Mouse (Mus musculus) right cerebral cortex, postnatal 36 days (tissue): Measurements from ENCODE around the gene Tarbp1.
A peak's percentile ranks its signal among the peaks of the same experiment; 100 is the strongest.
"Not testable (repeated sequence)": the region's sequence is repeated elsewhere in the genome, so short reads cannot be mapped to it uniquely, and the experiment has no call there.

ENCODE experiments used
- DNase-seq, 2 experiments: peaks; one replicate each; pipeline ENCODE4 v3.0.0; 2022; ENCODE audit warnings: low spot score in 2 of 2, mixed read lengths in 1 of 2

Gene Tarbp1

DNA sequence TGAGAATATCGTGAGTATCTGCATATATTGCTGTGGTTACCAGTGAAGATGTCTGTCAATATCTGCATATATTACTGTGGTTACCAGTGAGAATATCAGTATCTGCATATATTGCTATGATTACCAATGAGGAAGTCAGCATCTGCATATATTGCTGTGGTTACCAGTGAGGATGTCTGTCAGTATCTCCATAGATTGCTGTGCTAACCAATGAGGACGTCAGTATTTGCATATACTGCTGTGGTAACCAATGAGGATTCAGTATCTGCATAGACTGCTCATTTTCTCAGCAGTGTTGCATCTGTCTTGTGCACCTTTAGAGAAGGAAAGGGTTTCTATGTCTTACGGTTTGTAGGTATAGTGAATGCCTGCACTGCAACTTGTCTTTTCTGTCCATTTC, 54.0 kb downstream of the Tarbp1 start:
- DNase-seq, result no peak

DNA sequence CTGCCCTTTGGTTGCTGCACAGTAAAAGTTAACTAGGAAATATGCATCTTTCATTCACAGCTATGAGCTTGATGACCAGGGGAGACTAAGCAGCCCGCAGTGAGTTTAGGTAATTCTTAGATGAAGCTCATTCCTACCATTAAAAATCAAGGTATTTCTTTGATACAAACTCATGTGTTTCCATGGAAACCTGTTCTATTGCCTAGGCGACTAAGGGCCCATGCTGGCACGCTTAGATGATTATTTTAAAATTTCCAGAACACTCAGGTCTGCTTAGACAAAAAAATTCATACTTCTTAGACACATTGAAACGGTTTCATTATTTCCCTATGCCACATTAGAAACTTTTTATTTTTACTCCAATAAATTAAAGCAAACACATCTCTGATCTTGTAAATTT, 69.8 kb downstream of the Tarbp1 start:
- DNase-seq, result no peak

DNA sequence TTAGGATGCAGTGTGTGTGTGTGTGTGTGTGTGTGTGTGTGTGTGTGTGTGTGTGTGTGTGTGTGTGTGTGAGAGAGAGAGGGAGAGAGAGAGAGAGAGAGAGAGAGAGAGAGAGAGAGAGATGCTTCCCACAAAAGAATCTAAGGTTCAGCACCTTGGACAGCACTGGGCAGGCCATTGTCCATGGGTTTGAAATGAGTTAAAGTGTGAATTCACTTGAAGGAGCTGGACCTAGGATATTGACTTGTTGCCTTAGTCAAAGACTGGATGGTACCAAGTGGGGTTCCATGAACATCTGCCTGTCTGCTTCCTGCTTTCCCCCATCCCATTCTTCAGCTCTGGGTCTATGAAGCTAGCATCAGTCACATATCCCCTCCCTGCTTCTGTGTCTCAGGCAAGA, 70.3 kb downstream of the Tarbp1 start:
- not testable (repeated sequence) for DNase-seq

DNA sequence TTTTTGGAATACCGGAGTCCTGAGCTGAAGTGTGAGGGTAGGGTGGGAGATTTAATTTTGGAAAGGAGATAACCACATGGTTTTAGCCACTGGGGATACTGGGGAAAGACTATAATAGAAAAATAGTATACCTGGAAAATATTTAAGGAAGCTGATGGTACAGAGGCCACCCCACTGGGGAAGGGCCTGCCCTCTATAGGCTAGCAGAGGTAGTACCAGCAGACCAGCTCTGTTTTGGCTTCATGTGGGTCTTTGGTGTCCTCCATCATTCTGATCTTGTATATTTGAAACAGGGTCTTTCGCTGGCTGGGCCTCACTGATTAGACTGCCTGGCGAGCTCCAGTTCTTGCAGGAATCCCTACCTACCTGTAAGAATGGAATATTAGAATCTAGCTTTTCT, 76.5 kb downstream of the Tarbp1 start:
- DNase-seq, result no peak

DNA sequence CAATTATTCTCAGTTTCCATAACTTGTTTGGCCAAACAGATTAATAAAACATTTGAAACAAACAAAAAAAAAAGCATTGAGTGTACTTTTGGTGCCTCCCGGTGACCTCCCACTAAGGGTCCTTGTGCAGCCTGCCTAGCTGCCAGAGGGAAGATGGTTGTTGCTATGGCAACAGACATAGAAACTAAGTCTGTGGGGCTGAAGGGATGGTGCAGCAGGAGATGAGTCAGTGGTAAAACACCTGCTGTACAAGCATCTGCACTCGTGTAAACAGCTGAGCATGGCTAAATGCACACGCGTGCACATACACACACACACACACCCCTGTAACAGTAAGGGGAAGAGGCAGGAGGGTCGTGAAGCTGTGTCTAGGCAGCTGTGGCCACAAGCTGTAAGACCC, 78.9 kb downstream of the Tarbp1 start:
- DNase-seq, result no peak

DNA sequence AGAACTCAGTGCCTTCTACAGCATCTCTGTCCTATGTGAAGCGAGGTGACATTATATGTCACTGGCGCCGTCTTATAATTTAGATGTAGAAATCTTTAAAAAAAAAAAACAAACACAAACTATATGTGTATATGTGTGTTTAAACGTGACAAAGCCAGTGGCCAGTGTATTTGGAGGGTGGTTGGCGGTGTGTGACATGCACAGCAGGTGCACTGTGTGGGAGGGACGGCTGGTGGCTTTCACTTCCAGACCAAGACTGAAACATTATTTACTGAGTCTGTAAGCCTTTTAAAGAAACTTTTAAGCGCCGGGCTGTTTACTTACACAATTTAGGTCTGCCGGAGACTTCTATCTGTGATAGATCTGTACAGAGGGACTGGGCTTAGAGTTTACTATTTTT, 79.5 kb downstream of the Tarbp1 start:
- DNase-seq, result no peak

DNA sequence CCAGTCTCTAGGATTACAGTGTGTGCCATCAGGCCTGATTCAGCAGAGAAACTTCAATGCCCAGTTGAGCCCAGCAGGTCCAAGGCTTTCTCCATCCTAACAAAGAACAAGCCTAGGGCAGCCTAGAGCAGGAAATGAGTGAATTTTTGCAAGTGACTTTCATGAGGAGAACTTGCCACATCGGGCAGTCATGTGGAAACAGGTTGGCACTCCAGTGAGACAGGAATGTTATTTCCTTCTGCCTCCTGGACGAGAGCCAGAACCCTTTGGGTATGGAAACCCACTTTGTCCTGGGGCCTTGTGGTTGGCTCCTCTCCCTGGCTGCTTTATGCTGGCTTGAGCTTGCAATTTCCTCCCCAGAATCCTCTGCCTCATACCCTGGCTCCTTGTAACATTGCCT, 83.3 kb downstream of the Tarbp1 start:
- no peak for DNase-seq

DNA sequence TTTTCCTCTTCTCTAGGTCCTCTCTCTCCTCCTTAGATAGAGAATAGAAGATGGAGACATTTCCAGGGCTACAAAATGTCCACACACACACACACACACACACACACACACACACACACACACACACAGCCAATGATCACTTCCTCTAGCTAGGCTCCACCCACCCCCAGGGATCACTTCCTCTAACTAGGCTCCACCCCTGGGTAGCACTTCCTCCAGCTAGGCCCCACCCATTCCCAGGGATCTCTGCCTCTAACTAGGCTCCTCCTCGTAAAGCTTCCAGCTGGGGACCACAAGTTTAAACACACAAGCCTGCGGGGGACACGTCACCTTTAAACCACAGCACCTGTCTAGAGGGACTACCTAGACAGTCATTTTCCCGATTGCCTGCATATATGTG, 87.3 kb downstream of the Tarbp1 start:
- no peak for DNase-seq

DNA sequence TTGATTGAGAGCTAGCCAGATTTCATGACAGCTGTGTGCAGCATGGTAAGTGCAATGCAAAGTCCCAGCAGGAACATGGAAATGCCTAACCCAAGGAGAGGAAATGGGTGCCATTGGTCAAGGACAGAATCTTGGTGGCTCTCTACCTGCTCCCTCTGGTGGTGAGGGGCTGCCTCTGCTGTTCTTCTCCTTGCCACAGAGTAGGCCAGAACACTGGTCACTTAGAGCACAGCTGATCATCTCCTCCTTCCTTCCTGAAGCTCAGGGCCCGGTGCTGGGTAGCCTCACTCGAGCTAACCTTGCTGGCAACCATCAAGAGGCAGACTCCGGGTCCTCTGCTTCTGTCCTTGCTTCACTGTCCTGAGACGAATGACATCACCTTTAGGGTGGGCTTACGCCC, 92.1 kb downstream of the Tarbp1 start:
- peak; percentile 21 to 26 for DNase-seq

DNA sequence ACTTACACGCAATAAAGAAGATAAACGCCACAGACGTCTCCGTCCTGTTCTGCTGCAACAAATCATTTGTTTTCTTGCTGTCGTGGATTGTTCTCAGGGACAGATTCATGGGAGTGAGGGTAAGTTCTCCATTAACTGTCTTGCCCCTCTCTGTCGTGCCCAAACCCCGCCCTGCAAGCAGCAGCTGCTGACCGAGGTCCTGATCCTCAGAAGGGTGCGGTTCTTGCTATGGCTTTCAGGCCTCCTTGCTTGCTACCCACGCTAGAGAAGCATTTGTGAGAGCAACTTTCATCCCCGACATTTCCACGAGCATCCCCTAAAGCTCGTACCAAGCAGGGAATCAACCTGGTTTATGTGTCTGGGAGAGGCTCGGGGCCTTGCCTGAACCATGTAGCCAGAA, 92.6 kb downstream of the Tarbp1 start:
- no peak for DNase-seq

DNA sequence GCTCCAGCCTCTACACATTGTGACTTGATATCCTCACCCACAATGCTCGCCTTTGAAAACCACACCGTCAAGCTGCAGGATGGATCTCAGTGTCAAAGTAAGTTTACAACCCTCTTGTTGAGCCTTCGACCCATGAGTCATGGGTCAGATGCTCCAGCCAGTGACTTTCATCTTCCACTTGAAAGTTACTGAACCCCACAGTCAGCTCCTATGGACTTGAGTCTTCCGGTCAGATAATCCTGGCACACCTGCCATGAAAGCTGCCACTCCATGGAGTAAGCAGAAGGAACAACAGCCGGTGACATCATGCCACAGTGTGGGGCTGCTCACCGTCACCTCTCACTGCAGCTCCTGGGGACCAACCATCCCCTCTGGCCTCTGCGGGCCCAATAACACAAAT, 93.6 kb downstream of the Tarbp1 start:
- DNase-seq, result no peak

DNA sequence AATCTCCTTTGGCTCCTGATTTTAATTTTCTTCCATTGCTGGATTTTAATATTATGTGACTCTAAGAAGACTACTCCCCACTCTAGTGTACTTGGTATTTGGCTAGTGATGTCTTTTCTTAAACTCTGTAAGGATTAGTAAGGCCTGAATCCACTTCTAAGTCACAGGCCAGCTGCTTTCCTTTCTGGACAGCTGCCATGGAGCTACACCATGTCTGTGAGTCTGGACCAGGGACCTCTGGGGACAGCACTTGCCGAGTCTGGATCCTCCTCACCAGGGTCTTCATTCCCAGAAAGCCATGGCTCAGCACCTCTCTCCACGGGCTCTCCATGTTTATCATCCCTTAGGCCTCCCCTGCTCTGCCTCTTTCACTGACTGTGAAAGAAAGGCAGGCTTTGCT, 94.7 kb downstream of the Tarbp1 start:
- DNase-seq, result no peak

DNA sequence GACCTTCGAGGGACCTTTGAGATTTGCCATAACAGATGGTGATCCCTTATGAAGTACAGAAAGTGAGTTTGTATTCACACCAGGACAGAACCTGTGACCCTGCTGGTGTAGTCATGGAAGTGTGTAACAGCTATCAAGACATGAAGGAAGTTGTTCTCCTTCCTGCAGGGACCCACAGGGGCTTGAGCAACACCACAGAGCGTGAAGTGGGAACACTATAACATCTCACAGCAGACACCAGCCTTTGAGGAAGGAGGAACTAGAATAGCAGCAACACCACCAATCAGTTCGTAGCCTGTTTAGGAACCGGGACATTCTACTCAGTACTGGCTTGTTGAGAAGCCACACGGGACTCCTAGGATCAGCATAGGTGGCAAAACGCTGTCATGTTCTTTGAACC, 95.3 kb downstream of the Tarbp1 start:
- DNase-seq, result no peak
